1 mouse cellular context compared by ENCODE assay signal in the genomic region with DNA sequence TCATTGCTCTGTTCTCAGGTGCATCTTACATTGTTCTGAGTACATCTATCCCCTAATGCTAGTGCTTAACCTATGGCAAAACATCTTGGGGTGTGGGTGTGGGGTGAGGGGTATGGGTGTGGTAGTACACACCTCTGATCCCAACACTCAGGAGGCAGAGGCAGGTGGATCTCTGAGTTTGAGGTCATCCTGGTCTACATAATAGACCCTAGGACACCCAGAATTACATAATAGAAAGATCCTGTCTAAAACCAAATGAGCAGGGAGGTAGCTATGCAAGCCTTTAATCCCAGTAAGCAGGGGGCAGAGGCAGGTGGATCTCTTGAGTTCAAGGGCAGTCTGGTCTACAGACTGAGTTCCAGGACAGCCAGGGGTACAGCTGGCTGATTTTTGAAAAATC.
TF ChIP-seq lines count a peak whose summit lies in the region.

No protein-coding gene starts in this region.

TF ChIP-seq in CH12.LX, 34 proteins besides CTCF, POLR2A, EP300 and RAD21 (continued from another document):
- TF ChIP-seq GABPA (IDR thresholded peaks at IDR 0.05; ENCODE audit: insufficient replicate concordance, low read depth, low read length) (no peak), RCOR1 (conservative IDR thresholded peaks at IDR 0.05; ENCODE audit: low read depth, low read length) (no peak), ZMIZ1 (IDR thresholded peaks at IDR 0.05; ENCODE audit: low read depth, low read length) (no peak), KAT2A (IDR thresholded peaks at IDR 0.05; ENCODE audit: insufficient replicate concordance, low read length) (no peak), MEF2A (IDR thresholded peaks at IDR 0.05; ENCODE audit: borderline replicate concordance, low read depth, low read length) (no peak)
